Mouse (Mus musculus) C2C12 (cell line): ENCODE measurements around the gene Gmds.

Experiments
- CTCF ChIP-seq: IDR thresholded peaks from one replicate; pipeline ENCODE4 v1.5.1; 2011; ENCODE audit not compliant: control insufficient read depth, insufficient read depth, insufficient read length
- MAX ChIP-seq: IDR thresholded peaks from one replicate; pipeline ENCODE4 v1.6.1; 2011; ENCODE audit warnings: mild to moderate bottlenecking, control low read depth
- USF1 ChIP-seq: IDR thresholded peaks from one replicate; pipeline ENCODE4 v1.6.1; 2011; ENCODE audit warnings: low read depth, mild to moderate bottlenecking, control low read depth, moderate library complexity

GRCm38 (mm10) chr13:31802447-31802846 lies 536.1 kb downstream of the Gmds start:
- no peak for TF ChIP-seq CTCF
- no peak for TF ChIP-seq USF1
- TF ChIP-seq MAX: no peak
